Mouse (Mus musculus) embryonic facial prominence, embryonic 10.5 days (tissue): ENCODE measurements around the gene Ddx42. TPM values are rescaled to one million over a fixed set of nuclear protein-coding genes. Genes with fewer than 3 reads are reported as not detected.

Experiments
- DNase-seq: peaks from one replicate; pipeline ENCODE4 v3.0.0-alpha.2; 2017; ENCODE audit warnings: low spot score
- H3K27ac ChIP-seq: fragments of 300-500 bp; sonication (generic); replicated peaks from 2 replicates; pipeline ENCODE4 v1.5.1; 2016; ENCODE audit warnings: mild to moderate bottlenecking
- H3K27me3 ChIP-seq: fragments of 300-500 bp; sonication (generic); replicated peaks from 2 replicates; pipeline ENCODE4 v1.6.1; 2016; ENCODE audit warnings: low read depth, mild to moderate bottlenecking; ENCODE audit not compliant: poor library complexity, severe bottlenecking
- H3K36me3 ChIP-seq: fragments of 300-500 bp; sonication (generic); replicated peaks from 2 replicates; pipeline ENCODE4 v1.6.1; 2016; ENCODE audit warnings: mild to moderate bottlenecking, moderate library complexity
- H3K4me1 ChIP-seq: fragments of 300-500 bp; sonication (generic); 2 replicates; pipeline ENCODE4 v1.6.1; 2016
- H3K4me3 ChIP-seq: fragments of 300-500 bp; sonication (generic); 2 replicates; pipeline ENCODE4 v1.5.1; 2016; ENCODE audit warnings: mild to moderate bottlenecking, moderate library complexity
- H3K9me3 ChIP-seq: fragments of 300-500 bp; sonication (generic); 2 replicates; pipeline ENCODE4 v1.6.1; 2016; ENCODE audit warnings: mild to moderate bottlenecking
- WGBS: fragments of 180-500 bp; shearing (Covaris S2); methylation state at CpG from one replicate; pipeline ENCODE4 v1.1.7; 2016; 5-methylcytosine and 5-hydroxymethylcytosine counted together
- polyA plus RNA-seq: library from polyadenylated mRNA; unstranded; fragments of >200 nt; fragmentation: Nextera tagmentation; extraction: Ambion mirVana; gene quantifications from 2 replicates; pipeline ENCODE4 v1.2.1, GENCODE M21; 2016

The Ddx42 gene
- polyA plus RNA-seq, result 107 and 108 TPM in 2 replicates

DNA sequence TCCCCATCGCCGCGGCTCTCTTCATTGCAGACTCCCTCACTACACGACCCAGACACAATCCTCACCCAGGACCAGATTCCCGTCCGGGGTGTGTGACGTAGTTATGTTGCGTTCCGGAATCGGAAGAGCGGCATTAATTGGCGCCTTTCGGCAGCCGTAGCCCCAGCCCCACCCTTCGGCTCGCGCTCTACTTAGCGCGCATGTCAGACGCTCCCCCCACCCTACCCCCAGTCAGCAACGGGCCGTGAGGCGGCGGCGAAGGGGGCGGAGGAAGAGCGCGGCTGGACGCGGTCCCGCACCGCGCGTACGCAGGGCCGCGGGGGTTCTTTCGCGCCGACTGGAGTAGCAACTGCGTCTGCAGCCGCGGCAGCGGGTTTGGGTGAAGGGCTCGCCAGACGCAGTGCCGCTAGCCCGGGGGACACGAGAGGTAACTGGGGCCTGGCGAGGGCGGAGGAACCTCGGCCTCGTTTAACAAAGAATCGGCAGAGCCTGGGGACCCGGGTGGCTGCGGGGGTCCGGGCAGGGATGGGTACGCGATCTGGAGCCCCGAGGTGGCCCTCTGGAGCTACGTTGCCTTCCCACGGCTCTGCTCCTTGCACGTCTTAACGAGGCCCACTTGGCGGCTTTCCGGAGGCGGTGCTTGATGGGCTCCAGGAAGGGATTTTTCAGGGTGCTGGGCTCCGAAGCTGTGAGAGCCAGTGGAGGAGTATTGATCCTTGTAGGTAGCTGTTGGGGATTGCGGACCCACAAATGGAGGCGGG, at the start of gene Ddx42:
Ddx42 (plus strand) TSS at position 197 of the 761 bp plus-strand sequence.
- Histone ChIP-seq H3K4me3 (peak within 1 kb of the TSS; percentile 82), H3K27me3 (no peaks in the 10 kb centered on the region), H3K27ac (peak within 1 kb of the TSS; percentile 94), H3K4me1 (peaks cover 23% of the 10 kb centered on the region), H3K9me3 (no peaks in the 10 kb centered on the region), H3K36me3 (peaks cover 25% of the 10 kb centered on the region)
- WGBS, result under 1% methylated on average over 70 of the region's 70 CpGs
- peak; percentile 94 for DNase-seq

DNA sequence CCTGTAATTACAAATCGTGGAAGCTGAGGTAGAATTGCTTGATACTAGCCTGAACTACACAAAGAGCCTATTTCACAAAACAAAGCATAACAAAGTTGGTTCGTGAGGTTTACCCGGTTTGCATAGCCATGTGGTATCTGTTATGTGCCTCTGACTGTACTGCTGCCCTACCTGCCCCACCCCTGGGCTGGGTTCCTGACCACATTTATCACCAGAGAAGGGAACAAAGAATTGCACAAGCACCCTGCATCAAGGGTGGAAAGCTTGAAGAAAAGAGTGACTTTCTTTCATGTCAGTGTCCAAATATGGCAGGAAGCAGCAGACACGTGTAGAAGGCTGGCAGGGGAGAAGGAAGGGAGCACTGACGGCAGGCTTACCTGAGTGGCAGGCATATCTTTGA, 49.3 kb upstream of the Ddx42 start:
- Histone ChIP-seq H3K27me3 (no peaks in the 10 kb centered on the region), H3K27ac (no peak overlapping the region), H3K4me1 (0 out of 2 replicates have a peak, but pooled peaks cover 5% of the 10 kb centered on the region), H3K9me3 (no peaks in the 10 kb centered on the region), H3K4me3 (no peak overlapping the region), H3K36me3 (peaks cover 92% of the 10 kb centered on the region)
- WGBS, result 87% methylated on average over 5 of the region's 5 CpGs
- no peak for DNase-seq

DNA sequence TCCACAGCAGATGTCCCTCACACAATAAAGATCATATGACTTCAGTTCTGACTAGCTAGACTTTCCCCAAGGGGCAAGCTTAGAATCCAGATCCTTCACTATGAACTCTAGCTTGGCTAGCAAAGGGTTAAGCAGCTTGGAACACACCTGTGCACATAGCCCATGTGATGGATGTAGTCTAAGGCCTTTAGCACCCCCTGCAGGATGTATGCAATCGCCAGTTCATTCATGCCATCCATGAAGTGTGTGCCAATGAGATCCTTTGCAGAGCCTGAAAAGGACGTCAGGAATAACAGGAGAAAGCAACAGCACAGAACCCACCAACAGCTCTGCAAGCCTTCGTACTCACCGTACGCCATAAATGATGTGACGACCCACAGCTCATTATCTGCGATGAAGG, 45.9 kb upstream of the Ddx42 start:
- no peaks in the 10 kb centered on the region for H3K9me3 ChIP-seq
- H3K36me3 ChIP-seq, result peaks cover 73% of the 10 kb centered on the region
- H3K4me3 ChIP-seq, result no peak overlapping the region
- H3K27ac ChIP-seq, result no peak overlapping the region
- H3K4me1 ChIP-seq, result 0 out of 2 replicates have a peak, but pooled peaks cover 3% of the 10 kb centered on the region
- H3K27me3 ChIP-seq, result no peaks in the 10 kb centered on the region
- 79% methylated on average over 7 of the region's 7 CpGs for WGBS
- no peak for DNase-seq

DNA sequence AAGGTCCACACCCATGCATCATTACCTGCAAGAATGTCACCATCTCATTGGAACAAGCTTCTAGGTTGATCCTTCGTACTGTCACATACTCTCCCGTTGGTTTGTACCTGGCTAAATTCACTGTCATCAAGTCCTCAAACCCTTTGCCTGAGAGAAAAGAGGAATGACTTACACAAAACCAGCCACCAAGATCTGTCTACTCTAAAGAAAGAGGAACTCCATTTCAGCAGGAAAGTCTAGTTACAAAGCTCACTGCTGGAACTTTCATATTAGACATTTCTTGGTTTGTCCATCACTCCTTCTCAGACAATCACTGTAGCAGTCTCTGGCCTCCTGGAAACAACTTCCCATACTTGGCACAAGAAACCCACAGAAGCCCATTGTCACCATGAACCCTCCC, 43.5 kb upstream of the Ddx42 start:
- H3K4me3 ChIP-seq, result no peak overlapping the region
- 0 out of 2 replicates have a peak, but pooled peaks cover 3% of the 10 kb centered on the region for H3K4me1 ChIP-seq
- H3K36me3 ChIP-seq, result peaks cover 49% of the 10 kb centered on the region
- no peak overlapping the region for H3K27ac ChIP-seq
- no peaks in the 10 kb centered on the region for H3K27me3 ChIP-seq
- DNase-seq, result no peak
- no peaks in the 10 kb centered on the region for H3K9me3 ChIP-seq
- 95% methylated on average over 2 of the region's 2 CpGs for WGBS

DNA sequence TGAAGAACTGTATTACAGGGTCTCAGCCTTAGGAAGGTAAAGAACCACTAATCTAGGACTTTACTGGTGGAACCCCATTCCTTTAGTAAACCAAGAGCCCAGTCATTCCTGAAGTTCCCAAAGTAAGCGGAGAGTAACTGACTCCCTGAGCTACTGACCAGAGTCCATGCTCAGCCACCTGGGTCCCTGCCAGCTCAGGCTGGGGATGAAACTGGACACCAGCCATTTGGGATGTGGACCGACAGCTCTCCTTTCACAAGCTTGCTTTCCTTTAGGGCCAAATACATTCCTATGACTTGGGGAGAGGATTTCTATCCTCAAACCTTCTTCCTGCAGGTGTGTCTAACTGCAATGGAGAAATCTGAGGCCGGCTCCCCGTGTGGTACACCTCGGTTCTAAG, 42.4 kb upstream of the Ddx42 start:
- DNase-seq, result no peak
- Histone ChIP-seq H3K36me3 (peaks cover 41% of the 10 kb centered on the region), H3K4me3 (no peak overlapping the region), H3K27ac (no peak overlapping the region), H3K4me1 (0 out of 2 replicates have a peak, but pooled peaks cover 7% of the 10 kb centered on the region), H3K27me3 (no peaks in the 10 kb centered on the region), H3K9me3 (no peaks in the 10 kb centered on the region)
- 76% methylated on average over 5 of the region's 5 CpGs for WGBS

DNA sequence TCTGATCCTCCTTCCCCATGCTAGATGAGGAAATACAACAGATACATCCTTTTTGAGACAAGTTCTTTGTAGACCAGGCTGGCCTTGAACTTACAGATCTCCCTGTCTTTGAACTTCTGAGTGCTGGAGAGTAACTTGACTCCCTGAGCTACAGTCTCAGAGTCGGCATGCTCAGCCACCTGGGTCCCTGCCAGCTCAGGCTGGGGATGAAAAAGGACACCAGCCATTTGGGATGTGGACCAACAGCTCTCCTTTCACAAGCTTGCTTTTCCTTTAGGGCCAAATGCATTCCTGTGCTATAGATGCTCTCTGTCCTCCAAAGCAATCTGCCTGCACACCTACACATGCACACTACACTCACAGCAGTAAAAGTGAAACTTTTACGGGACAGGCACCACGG, 41.6 kb upstream of the Ddx42 start:
- no peak overlapping the region for H3K4me3 ChIP-seq
- no peaks in the 10 kb centered on the region for H3K27me3 ChIP-seq
- DNase-seq, result no peak
- H3K9me3 ChIP-seq, result no peaks in the 10 kb centered on the region
- WGBS, result 70% methylated on average over 3 of the region's 3 CpGs
- H3K36me3 ChIP-seq, result peaks cover 33% of the 10 kb centered on the region
- H3K4me1 ChIP-seq, result peaks cover 11% of the 10 kb centered on the region
- H3K27ac ChIP-seq, result no peak overlapping the region

DNA sequence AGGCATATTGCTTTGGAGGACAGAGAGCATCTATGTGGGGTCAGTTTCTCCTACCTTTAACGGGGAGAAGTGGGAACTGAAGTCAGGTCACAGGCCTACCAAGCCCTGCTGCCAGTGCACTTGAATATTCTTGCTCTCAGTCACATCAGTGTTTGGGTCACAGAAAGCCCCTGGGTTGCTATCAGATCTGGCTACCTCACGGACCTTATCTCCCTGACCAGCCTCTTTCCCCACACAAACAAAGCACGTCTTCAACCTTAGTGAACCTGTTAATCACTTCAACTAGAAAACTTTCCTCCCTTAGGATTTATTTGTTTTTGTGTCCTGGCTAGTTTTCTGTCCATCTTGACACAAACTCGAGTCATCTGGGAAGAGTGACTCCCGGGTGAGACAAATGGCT, 40.4 kb upstream of the Ddx42 start:
- 89% methylated on average over 5 of the region's 5 CpGs for WGBS
- no peaks in the 10 kb centered on the region for H3K27me3 ChIP-seq
- no peaks in the 10 kb centered on the region for H3K9me3 ChIP-seq
- H3K36me3 ChIP-seq, result peaks cover 24% of the 10 kb centered on the region
- DNase-seq, result no peak
- no peak overlapping the region for H3K4me3 ChIP-seq
- H3K27ac ChIP-seq, result no peak overlapping the region
- peaks cover 11% of the 10 kb centered on the region for H3K4me1 ChIP-seq

DNA sequence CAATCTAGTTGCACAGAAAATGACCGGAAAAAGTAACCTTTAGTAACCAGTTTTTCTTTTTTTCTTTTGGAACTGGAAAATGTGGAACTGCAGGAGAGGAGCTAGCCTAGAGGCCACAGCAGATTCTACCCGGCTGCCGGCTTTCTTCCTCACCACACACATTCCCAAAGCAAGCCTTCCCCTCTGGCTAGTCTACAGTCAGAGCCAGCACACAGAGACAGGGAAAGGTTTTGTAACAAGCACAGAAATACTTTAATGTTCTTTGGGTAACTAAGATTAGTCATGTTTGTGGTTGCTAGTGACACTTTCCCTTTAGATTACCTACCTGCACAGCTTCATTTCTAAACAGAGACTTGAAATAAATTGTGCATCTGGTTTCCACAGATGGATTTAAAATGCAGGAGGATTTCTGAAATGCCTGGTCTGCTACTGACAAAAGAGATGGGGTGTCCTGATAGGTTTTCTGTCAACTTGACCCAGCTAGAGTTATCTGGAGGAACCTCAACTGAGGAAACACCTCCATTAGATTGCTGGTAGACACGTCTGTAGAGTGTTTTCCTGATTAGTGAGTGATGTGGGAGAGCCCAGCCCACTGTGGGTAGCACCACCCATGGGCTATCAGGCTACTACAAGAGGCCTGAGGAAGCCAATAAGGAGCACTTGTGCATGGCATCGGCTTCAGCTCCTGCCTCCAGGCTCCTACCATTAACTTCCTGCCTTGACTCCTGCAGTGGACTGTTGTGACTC, 38.5 kb upstream of the Ddx42 start:
- Histone ChIP-seq H3K27ac (no peak overlapping the region), H3K9me3 (no peaks in the 10 kb centered on the region), H3K4me1 (peaks cover 11% of the 10 kb centered on the region), H3K4me3 (no peak overlapping the region), H3K36me3 (peaks cover 16% of the 10 kb centered on the region), H3K27me3 (no peaks in the 10 kb centered on the region)
- no peak for DNase-seq
- 72% methylated on average over 5 of the region's 5 CpGs for WGBS

DNA sequence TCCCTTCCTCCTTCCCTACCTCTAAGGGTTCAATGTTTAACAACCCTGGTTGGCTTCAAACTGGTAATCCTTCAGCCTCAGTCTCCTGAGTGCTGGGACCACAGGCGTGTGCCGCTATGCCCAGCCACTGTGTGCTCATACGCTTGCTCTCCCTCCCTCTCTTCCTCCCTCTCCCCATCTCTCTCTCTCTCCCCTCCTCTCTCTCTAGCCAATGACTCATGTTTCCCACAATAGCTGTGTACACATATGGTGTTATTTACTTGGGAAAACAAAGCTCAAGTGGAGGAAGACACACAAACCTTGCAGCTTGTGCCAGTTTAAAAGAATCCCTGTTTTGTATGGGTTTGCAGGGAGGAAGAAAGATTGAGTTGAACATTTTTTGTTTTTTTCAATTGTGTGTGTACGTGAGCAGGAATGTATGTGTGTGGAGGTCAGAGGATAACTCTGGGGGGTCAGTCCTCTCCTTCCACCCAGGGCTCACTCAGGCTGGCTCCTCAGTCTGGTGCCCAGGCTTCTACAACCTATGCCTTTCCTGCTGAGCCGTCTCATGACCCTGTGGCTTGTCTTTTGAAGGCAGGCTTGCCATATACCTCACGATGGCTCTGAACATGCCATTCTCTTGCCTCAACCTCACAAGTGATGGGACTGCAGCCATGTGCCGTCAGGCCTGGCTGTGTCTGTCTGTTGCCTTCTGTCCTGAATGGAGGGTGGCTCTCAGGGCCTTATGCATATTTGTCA, 36.8 kb upstream of the Ddx42 start:
- H3K27ac ChIP-seq, result no peak overlapping the region
- WGBS, result 57% methylated on average over 7 of the region's 7 CpGs

DNA sequence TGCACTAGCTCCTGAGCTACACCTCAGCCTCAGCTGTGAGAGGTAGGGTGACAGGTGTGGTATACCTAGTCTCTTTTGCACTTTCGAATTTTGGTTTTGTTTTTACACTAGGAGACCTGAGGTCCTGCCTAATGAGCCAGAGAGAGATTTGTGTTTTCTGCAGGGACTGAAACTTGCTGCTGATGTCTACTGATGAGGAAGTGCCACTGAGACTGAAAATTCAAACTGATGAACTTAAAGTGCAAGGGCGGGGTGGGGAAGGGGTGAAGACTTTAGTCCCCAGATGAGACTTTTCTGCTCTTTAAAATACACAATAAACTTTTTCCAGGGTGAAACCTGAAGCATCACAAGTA, 36.3 kb upstream of the Ddx42 start:
- H3K27me3 ChIP-seq, result no peaks in the 10 kb centered on the region
- H3K9me3 ChIP-seq, result no peaks in the 10 kb centered on the region
- H3K4me3 ChIP-seq, result no peak overlapping the region
- H3K27ac ChIP-seq, result no peak overlapping the region
- H3K36me3 ChIP-seq, result peaks cover 20% of the 10 kb centered on the region; the same call in 1 of the 2 replicates
- DNase-seq, result no peak
- peaks cover 11% of the 10 kb centered on the region for H3K4me1 ChIP-seq
- WGBS, result 84% methylated on average over 2 of the region's 2 CpGs

More for the DNA sequence above, 36.8 kb upstream of the Ddx42 start:
- H3K9me3 ChIP-seq, result no peaks in the 10 kb centered on the region
- H3K4me1 ChIP-seq, result peaks cover 8% of the 10 kb centered on the region
- no peaks in the 10 kb centered on the region for H3K27me3 ChIP-seq
- peaks cover 20% of the 10 kb centered on the region; the same call in 1 of the 2 replicates for H3K36me3 ChIP-seq
- no peak overlapping the region for H3K4me3 ChIP-seq
- DNase-seq, result no peak

DNA sequence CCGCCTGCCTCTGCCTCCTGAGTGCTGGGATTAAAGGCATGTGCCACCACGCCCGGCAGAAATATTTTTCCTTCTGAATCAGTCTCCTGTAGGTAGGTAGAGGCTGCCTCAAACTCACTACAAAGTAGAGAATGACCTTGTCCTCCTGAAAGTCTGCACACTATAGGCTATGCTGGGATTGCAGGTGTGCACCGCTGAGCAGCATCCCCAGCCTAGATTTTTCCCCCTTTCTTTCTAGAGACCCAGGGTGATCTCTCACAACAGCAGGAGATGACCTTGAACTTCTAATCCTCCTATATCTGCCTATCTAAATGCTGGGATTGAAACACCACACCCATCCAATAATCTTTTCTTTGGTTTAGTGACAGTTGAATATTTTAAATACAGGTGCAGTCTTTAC, 29.4 kb upstream of the Ddx42 start:
- H3K9me3 ChIP-seq, result no peaks in the 10 kb centered on the region
- H3K4me1 ChIP-seq, result peaks cover 5% of the 10 kb centered on the region; the same call in 1 of the 2 replicates
- no peak for DNase-seq
- H3K4me3 ChIP-seq, result no peak overlapping the region
- no peak overlapping the region for H3K27ac ChIP-seq
- H3K27me3 ChIP-seq, result no peaks in the 10 kb centered on the region
- peaks cover 15% of the 10 kb centered on the region for H3K36me3 ChIP-seq
- 92% methylated on average over 4 of the region's 4 CpGs for WGBS

DNA sequence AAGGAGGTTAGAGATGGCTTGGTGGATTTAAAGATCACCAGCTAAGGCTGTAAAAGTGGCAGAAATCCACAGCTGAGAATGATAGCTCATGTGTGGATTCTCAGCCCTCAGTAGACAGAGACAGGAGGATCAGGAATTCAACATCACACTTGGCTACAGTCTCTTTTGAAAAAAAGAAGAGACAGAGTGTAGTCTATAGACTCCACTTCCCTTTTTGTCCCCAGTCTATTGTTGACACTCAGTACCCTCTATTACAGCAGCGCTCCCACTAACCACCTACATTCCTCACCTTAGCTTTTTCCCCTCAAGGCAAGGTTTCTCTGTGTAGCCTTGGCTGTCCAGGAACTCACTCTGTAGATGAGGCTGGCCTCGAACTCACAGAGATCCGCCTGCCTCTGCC, 25.0 kb upstream of the Ddx42 start:
- Histone ChIP-seq H3K4me3 (no peak overlapping the region), H3K36me3 (peaks cover 8% of the 10 kb centered on the region), H3K27me3 (no peaks in the 10 kb centered on the region), H3K9me3 (no peaks in the 10 kb centered on the region), H3K27ac (no peak overlapping the region), H3K4me1 (peaks cover 12% of the 10 kb centered on the region)
- WGBS, result 93% methylated on average over 3 of the region's 3 CpGs
- DNase-seq, result no peak
